Mouse (Mus musculus) cerebellum, adult 8-10 months (tissue): ENCODE results near the gene Dusp3.

Experiments
- DNase-seq: peaks from one replicate; pipeline ENCODE4 v3.0.0; 2022

Dusp3 gene

DNA sequence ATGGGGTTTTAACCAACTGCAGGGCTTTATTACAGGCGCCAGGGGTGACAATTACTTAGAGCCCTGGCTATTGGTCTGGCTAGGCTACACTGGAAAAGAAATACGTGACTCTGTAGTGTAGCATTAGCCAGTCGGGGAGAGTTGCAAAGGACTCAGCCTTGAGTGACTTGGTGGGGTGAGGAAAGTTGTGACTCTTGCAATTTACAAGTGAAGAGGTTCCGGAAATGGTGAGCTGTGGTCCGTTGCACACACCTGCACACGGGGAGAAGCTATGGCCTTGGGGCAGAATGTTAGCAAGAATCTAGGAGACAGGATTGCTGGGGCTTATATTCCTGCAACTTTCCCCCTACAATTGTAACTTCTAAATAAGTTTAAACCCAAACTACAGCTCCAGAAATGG is 61.2 kb downstream of the Dusp3 start:
- no peak for DNase-seq

DNA sequence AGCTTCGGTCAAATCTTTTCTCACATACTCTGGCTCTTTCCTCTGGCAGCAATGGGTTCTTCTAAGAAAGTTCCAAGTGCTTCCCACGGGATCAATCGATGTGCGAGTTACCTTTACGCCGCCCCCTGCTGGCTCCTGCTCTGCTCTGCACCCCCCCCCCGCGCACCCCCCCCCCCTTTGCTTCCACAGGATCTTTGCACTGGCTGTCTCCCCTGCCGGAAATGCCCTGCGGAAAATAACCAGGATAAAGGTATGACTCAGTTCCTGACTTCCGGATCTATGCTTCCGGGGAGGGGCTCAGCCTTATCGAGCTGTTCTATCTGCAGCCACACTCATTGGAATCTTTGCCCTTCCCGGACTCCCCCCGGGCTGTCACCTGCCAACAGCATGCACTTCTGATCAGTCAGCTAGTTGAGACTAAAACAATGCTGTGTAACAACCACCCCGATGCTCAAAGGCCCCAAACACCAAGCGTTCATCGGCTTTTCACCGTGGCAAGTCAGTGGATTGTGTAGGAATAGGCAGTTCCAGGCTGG is 62.3 kb downstream of the Dusp3 start:
- DNase-seq: no peak

DNA sequence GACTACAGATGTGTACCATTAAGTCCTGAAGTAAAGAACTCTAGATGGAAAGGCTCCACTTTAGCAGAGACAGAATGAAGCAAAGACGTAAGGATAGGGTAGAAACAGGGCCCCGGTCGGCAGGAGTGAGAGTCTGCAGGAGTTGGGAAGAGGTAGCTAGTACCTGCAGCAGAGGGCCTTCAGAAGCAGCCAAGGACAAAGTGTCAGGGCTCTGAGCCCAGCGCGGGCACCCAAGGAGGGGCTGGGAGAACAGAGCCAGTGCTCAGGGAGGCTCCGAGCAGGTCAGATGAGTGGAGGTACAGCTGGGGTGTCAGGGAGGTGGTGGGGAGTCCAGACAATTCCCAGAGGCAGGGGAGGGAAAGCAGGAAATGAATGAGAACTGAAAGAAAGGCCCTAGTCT is 62.8 kb downstream of the Dusp3 start:
- DNase-seq: no peak

DNA sequence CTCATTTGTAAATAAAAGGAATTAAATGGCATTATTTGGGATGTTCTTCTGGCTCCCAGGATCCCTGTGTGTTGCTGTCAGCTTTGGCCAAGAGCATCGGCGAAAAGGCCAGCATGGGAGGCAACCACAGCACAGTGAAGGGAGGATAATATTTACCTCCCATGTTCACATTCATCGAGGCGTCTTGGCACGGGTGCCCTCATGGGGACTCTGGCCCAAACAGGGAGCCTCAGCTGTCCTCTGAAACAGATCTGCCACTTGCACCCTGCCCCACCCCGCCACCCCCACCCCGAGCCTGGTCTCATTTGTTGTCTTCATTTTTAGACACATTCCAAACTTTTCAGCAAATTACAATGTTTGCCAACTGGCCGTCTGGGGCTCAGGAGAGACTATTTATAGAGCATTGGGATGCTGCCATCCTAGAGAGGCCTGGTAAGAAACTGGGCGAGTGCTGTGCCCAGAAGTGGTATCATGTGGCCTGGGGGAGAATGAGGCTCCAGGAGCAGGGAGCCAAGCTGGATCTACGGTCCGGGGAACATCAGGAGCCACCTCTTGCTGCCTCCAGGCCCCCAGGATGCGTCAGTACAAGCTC is 65.4 kb downstream of the Dusp3 start:
- DNase-seq: peak; percentile 31
